Mouse (Mus musculus) megakaryocyte progenitor cell, adult 5-6 weeks (primary cell): Measurements from ENCODE around the gene Ovol2. TPM values are rescaled to one million over a fixed set of nuclear protein-coding genes. Genes with fewer than 3 reads are reported as not detected.

Experiments used
- ATAC-seq: replicated peaks from 2 replicates; pipeline ENCODE4 v1.8.0; 2016; ENCODE audit warnings: mild to moderate bottlenecking, moderate TSS enrichment, inconsistent platforms; ENCODE audit not compliant: poor library complexity
- total RNA-seq, 2 experiments: library from RNA; stranded (forward) in 1 of 2; stranded (reverse) in 1 of 2; fragments of 157-497, 149-512 nt in 1 of 2; fragments of 200-1000 nt in 1 of 2; gene quantifications; 2 replicates each; pipeline versions ENCODE4 v1.2.3 to v1.2.4; 2015 to 2017

The Ovol2 gene
- total RNA-seq, 2 experiments from 2014 or later: not detected

DNA sequence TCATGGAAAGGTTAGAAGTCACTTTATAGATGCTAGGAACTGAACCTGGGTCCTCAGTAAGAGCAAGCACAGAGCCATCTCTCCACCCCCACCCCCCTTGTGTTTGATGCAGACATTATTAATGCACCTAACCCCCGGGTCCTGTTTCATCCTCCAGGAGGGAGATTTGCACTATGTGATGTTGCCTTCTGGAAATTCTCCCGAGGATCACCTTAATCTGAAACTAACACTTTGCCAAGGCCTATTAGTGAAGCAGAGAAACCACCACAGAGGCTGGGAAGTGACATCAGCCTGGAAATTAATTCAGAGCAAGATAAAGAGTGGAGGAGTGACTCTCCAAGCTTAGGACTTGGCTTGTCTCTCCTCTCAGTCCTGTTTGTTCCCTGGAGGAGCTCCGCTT is 7.7 kb downstream of the Ovol2 start:
- no peak for ATAC-seq

DNA sequence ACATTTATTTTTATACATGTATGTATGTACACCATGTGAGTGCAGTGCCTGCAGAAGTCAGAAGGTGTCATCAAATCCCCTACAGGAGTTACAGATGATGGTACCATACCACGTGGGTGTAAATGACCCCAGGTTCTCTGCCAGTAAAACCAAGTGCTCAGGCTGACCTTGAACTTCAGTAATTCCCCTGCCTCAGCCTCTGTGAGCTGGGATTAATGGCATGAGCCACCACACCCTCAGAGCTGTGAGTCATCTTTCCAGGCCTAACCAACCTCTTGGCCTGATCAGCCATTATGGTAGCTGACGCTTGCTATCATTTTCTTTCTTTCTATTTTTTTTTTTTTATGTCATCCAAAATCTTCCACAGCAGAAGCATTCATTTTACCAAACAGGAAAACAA is 20.6 kb downstream of the Ovol2 start:
- no peak for ATAC-seq

GRCm38 (mm10) chr2:144310273-144310672 is 21.7 kb downstream of the Ovol2 start:
- ATAC-seq: no peak

GRCm38 (mm10) chr2:144308561-144308960 is 23.4 kb downstream of the Ovol2 start:
- no peak for ATAC-seq

- ATAC-seq: no peak
Observed at GRCm38 (mm10) chr2:144305721-144306294, 26.1 kb downstream of the Ovol2 start.

GRCm38 (mm10) chr2:144301101-144301500 is 30.8 kb downstream of the Ovol2 start:
- ATAC-seq: peak; percentile 24; the same call in 1 of the 2 replicates

GRCm38 (mm10) chr2:144299749-144300669 is 31.9 kb downstream of the Ovol2 start:
- peak; percentile 49 for ATAC-seq

DNA sequence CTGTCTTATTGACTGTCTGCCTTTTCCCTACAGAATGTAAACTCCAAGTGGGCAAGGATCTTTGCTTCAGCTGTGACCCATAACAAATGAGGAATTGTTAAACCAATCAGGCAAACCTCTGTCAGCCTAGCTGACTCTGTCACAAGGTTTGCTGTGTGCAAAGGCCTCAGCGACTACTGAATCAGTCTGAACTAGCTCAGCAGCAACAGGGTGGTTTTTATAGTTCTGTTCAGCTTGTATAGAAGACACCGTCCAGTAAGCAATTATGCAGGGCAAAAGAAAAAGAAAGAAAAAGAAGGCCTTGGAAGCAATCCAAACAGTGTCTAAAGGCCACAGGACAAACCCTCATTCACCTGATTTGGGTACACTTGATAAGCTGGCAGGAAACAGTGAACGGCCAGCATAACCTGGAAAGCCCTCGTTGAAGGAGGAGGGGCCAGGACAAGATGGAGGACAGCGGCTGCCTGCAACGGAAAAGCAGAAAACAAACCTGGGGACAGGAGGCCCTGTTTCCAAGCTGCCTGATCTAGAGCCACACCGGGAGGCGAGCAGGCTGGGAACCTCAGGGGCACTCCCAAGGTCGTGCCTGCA is 36.7 kb downstream of the Ovol2 start:
- peak; percentile 32 for ATAC-seq

GRCm38 (mm10) chr2:144291600-144292305 is 40.2 kb downstream of the Ovol2 start:
- no peak for ATAC-seq

DNA sequence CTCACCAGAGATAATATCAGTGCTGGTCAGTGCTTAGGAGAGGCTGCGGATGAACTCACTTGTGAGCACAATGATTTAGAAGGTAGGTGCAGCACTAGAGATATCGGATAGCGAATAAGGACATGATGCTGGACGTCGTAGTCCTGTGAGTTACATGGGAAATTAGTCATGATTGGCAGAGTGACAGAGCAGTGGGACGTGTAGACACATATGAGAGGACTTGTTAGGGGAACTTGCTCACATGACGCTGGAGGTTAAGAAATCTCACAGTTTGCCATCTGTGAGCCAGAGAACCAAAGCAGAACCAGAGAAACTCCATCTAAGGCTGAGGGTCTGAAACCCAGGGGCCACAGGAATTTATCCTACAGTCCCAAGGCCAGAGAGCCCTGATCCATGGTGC is 41.6 kb downstream of the Ovol2 start:
- ATAC-seq: peak; percentile 78

GRCm38 (mm10) chr2:144281417-144281816 is 50.5 kb downstream of the Ovol2 start:
- no peak for ATAC-seq

DNA sequence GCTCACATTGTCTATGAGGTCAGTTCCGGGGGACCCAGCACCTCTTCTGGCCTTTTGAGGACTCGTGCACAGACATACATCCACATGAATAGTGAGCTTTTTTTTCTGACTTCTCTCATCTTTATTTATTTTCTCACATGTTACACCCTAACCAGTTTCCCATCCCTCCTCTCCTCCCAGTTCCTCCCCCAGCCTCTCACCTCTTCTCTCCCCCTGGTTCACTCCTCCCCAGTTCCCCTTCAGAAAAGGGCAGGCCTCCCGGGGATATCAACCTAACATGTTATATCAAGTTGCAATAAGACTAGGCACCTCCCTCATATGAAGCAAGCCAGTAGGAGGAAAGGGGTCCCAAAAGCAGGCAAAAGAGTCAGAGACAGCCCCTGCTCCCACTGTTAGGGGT is 51.4 kb downstream of the Ovol2 start:
- ATAC-seq: no peak

- ATAC-seq: peak; percentile 57
Observed at GRCm38 (mm10) chr2:144279742-144280141, 52.2 kb downstream of the Ovol2 start.

GRCm38 (mm10) chr2:144276885-144277284 is 55.1 kb downstream of the Ovol2 start:
- ATAC-seq: no peak

DNA sequence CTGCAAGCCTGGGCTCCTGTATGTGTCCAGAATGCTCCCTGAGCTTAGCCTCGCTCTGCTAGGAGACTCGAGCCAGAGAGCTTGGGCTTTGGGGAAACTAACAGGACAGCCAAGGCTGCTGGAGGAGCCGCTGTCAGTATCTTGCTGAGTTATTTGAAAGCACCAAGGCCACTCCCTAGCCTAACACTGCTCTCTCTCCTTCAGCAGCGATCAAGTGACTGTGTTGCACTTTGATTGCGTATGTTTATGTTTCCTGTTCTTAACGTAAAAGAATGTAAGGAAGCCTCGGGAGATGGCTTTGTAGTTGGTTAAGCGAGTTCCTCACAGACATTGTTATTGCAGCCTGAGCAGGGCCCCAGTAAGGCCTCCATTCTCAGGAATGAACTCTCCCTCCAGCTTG is 57.2 kb downstream of the Ovol2 start:
- ATAC-seq: peak; percentile 23

DNA sequence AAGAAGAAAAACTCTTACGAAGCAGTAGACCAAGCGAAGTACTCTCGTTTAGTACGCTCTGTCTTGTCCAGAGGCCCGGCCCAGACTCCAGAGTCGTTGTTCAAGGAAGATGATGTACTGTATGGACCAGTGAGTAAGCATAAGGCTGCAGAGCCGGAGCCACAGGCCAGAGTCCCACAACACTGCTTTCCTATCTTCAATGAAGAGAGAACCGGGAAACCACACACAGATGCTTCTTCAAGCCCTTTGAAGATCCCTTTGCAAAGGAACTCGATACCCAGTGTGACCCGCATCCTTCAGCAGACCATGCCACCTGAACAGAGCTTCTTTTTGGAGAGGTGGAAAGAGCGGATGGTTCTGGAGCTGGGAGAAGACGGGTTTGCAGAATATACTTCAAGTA is 59.9 kb downstream of the Ovol2 start:
- no peak for ATAC-seq

- ATAC-seq: peak; percentile 76
Observed at GRCm38 (mm10) chr2:144270507-144271420, 61.2 kb downstream of the Ovol2 start, which contains the start of the genes Mgme1 and Snx5. Gene Mgme1 (plus strand): TSS chr2:144270663. Gene Snx5 (minus strand): TSS chr2:144270906.

GRCm38 (mm10) chr2:144269679-144270475 is 62.1 kb downstream of the Ovol2 start:
- ATAC-seq: 0 out of 2 replicates have a peak, but pooled peaks have one; percentile 0

DNA sequence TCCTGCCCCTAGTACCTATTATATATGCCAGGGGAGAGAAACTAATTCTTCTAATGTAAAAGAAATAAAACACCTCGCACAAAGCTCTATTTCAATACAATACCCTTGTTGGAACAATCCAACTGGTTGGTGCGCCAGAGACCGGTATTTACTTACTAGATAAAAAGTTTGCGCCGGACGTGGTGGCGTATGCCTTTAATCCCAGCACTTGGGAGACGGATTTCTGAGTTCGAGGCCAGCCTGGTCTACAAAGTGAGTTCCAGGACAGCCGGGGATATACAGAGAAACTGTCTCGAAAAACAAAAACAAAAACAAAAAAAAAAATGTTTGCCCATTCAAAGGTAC is 62.7 kb downstream of the Ovol2 start:
- no peak for ATAC-seq
